Mouse (Mus musculus) stomach, embryonic 14.5 days (tissue): Measurements from ENCODE around the gene Rnf115. TPM values are rescaled to one million over a fixed set of nuclear protein-coding genes. Genes with fewer than 3 reads are reported as not detected.
"Not testable (repeated sequence)": the region's sequence is repeated elsewhere in the genome, so short reads cannot be mapped to it uniquely, and the experiment has no call there.

Experiments used
- ATAC-seq: fragments of 200-750 bp; cut with Nextera tagmentation; 2 replicates; pipeline ENCODE4 v1.8.0; 2017; ENCODE audit warnings: low read depth, moderate TSS enrichment; ENCODE audit not compliant: insufficient number of reproducible peaks, insufficient read depth, low FRiP score
- H3K27ac ChIP-seq: fragments of 300-500 bp; sonication (generic); 2 replicates; pipeline ENCODE4 v1.5.1; 2014; ENCODE audit warnings: mild to moderate bottlenecking, low read length, moderate library complexity, mixed read lengths
- H3K27me3 ChIP-seq: fragments of 300-500 bp; sonication (generic); 2 replicates; pipeline ENCODE4 v1.6.1; 2014; ENCODE audit warnings: low read length, control low read depth, mixed read lengths; ENCODE audit not compliant: control insufficient read depth, insufficient read depth
- H3K36me3 ChIP-seq: fragments of 300-500 bp; sonication (generic); 2 replicates; pipeline ENCODE4 v1.6.1; 2014; ENCODE audit warnings: mild to moderate bottlenecking, control low read depth, low read length, moderate library complexity, mixed read lengths; ENCODE audit not compliant: control insufficient read depth, insufficient read depth
- H3K4me1 ChIP-seq: fragments of 300-500 bp; sonication (generic); 2 replicates; pipeline ENCODE4 v1.6.1; 2014; ENCODE audit warnings: low read length, control low read depth, mixed read lengths; ENCODE audit not compliant: control insufficient read depth, insufficient read depth
- H3K4me2 ChIP-seq: fragments of 300-500 bp; sonication (generic); replicated peaks from 2 replicates; pipeline ENCODE4 v1.6.1; 2014; ENCODE audit warnings: low read depth, low read length, control low read depth
- H3K4me3 ChIP-seq: fragments of 300-500 bp; sonication (generic); 2 replicates; pipeline ENCODE4 v1.5.1; 2014; ENCODE audit warnings: low read depth, low read length, control low read depth
- H3K9ac ChIP-seq: fragments of 300-500 bp; sonication (generic); replicated peaks from 2 replicates; pipeline ENCODE4 v1.6.1; 2014; ENCODE audit warnings: low read depth, mild to moderate bottlenecking, control low read depth, low read length, moderate library complexity, mixed read lengths
- H3K9me3 ChIP-seq: fragments of 300-500 bp; sonication (generic); 2 replicates; pipeline ENCODE4 v1.6.1; 2016; ENCODE audit warnings: low read depth, low read length, control low read depth; ENCODE audit not compliant: control insufficient read depth
- WGBS: fragments of 180-500 bp; shearing (Covaris S2); extraction: QIAGEN DNeasy Blood & Tissue Kit; methylation state at CpG from one replicate; pipeline ENCODE4 v1.1.7; 2014; 5-methylcytosine and 5-hydroxymethylcytosine counted together
- polyA plus RNA-seq: library from polyadenylated mRNA; unstranded; fragments of >200 nt; fragmentation: Nextera tagmentation; extraction: Ambion mirVana; gene quantifications from 2 replicates; pipeline ENCODE4 v1.2.1, GENCODE M21; 2014

The Rnf115 gene
- polyA plus RNA-seq, 1 experiment from 2014 or later: 42.1 TPM

GRCm38 (mm10) chr3:96737995-96738394, 10.5 kb downstream of the Rnf115 start:
- Histone ChIP-seq H3K4me2 (no peak overlapping the region), H3K27ac (no peak overlapping the region), H3K4me3 (no peak overlapping the region), H3K4me1 (no peaks in the 10 kb centered on the region), H3K9me3 (no peaks in the 10 kb centered on the region), H3K36me3 (no peaks in the 10 kb centered on the region), H3K9ac (no peak overlapping the region), H3K27me3 (no peaks in the 10 kb centered on the region)
- no peak for ATAC-seq
- 91% methylated on average over 1 of the region's 1 CpGs for WGBS

GRCm38 (mm10) chr3:96740279-96740678, 12.8 kb downstream of the Rnf115 start:
- not testable (repeated sequence) for H3K9me3 ChIP-seq, ATAC-seq, H3K4me2 ChIP-seq, H3K4me3 ChIP-seq, H3K9ac ChIP-seq, H3K36me3 ChIP-seq, H3K27me3 ChIP-seq, H3K27ac ChIP-seq, H3K4me1 ChIP-seq

GRCm38 (mm10) chr3:96744348-96744747, 16.9 kb downstream of the Rnf115 start:
- no peaks in the 10 kb centered on the region for H3K27me3 ChIP-seq
- no peak overlapping the region for H3K4me2 ChIP-seq
- no peak overlapping the region for H3K27ac ChIP-seq
- WGBS: 94% methylated on average over 3 of the region's 3 CpGs
- H3K4me1 ChIP-seq: no peaks in the 10 kb centered on the region
- no peak overlapping the region for H3K9ac ChIP-seq
- no peak overlapping the region for H3K4me3 ChIP-seq
- ATAC-seq: no peak
- H3K9me3 ChIP-seq: no peaks in the 10 kb centered on the region
- no peaks in the 10 kb centered on the region for H3K36me3 ChIP-seq

- 52% methylated on average over 1 of the region's 1 CpGs for WGBS
- no peak for ATAC-seq
- H3K36me3 ChIP-seq: no peaks in the 10 kb centered on the region
- H3K4me2 ChIP-seq: no peak overlapping the region
- no peak overlapping the region for H3K9ac ChIP-seq
- H3K9me3 ChIP-seq: no peaks in the 10 kb centered on the region
- H3K4me1 ChIP-seq: no peaks in the 10 kb centered on the region
- no peak overlapping the region for H3K4me3 ChIP-seq
- no peaks in the 10 kb centered on the region for H3K27me3 ChIP-seq
- H3K27ac ChIP-seq: no peak overlapping the region
Measured at GRCm38 (mm10) chr3:96746829-96747228, 19.4 kb downstream of the Rnf115 start.

GRCm38 (mm10) chr3:96755935-96756334, 28.5 kb downstream of the Rnf115 start:
- Histone ChIP-seq H3K9ac (no peak overlapping the region), H3K9me3 (no peaks in the 10 kb centered on the region), H3K4me2 (no peak overlapping the region), H3K36me3 (no peaks in the 10 kb centered on the region), H3K4me1 (no peaks in the 10 kb centered on the region), H3K27me3 (no peaks in the 10 kb centered on the region), H3K27ac (no peak overlapping the region), H3K4me3 (no peak overlapping the region)
- WGBS: 86% methylated on average over 1 of the region's 1 CpGs
- no peak for ATAC-seq

- Histone ChIP-seq H3K4me2 (no peak overlapping the region), H3K9me3 (no peaks in the 10 kb centered on the region), H3K4me3 (no peak overlapping the region), H3K36me3 (no peaks in the 10 kb centered on the region), H3K27me3 (no peaks in the 10 kb centered on the region), H3K4me1 (no peaks in the 10 kb centered on the region), H3K9ac (no peak overlapping the region), H3K27ac (no peak overlapping the region)
- WGBS: 71% methylated on average over 7 of the region's 7 CpGs
- ATAC-seq: no peak
Measured at GRCm38 (mm10) chr3:96757691-96758090, 30.2 kb downstream of the Rnf115 start.

GRCm38 (mm10) chr3:96759695-96760094, 32.2 kb downstream of the Rnf115 start:
- Histone ChIP-seq H3K4me1 (no peaks in the 10 kb centered on the region), H3K27ac (no peak overlapping the region), H3K36me3 (no peaks in the 10 kb centered on the region), H3K9me3 (no peaks in the 10 kb centered on the region), H3K4me3 (no peak overlapping the region), H3K4me2 (no peak overlapping the region), H3K9ac (no peak overlapping the region), H3K27me3 (no peaks in the 10 kb centered on the region)
- 90% methylated on average over 4 of the region's 4 CpGs for WGBS
- ATAC-seq: no peak

GRCm38 (mm10) chr3:96764528-96764927, 37.1 kb downstream of the Rnf115 start:
- H3K4me1 ChIP-seq: no peaks in the 10 kb centered on the region
- no peak overlapping the region for H3K27ac ChIP-seq
- WGBS: 95% methylated on average over 1 of the region's 1 CpGs
- no peak for ATAC-seq
- H3K9me3 ChIP-seq: no peaks in the 10 kb centered on the region
- H3K27me3 ChIP-seq: no peaks in the 10 kb centered on the region
- no peak overlapping the region for H3K9ac ChIP-seq
- H3K4me2 ChIP-seq: no peak overlapping the region
- H3K36me3 ChIP-seq: no peaks in the 10 kb centered on the region; the same call in 1 of the 2 replicates
- no peak overlapping the region for H3K4me3 ChIP-seq

- H3K4me3 ChIP-seq: no peak overlapping the region
- H3K36me3 ChIP-seq: no peaks in the 10 kb centered on the region; the same call in 1 of the 2 replicates
- WGBS: 88% methylated on average over 5 of the region's 5 CpGs
- no peaks in the 10 kb centered on the region for H3K4me1 ChIP-seq
- no peak for ATAC-seq
- H3K4me2 ChIP-seq: no peak overlapping the region
- H3K9me3 ChIP-seq: no peaks in the 10 kb centered on the region
- no peak overlapping the region for H3K9ac ChIP-seq
- no peak overlapping the region for H3K27ac ChIP-seq
- no peaks in the 10 kb centered on the region for H3K27me3 ChIP-seq
Measured at GRCm38 (mm10) chr3:96769971-96770370, 42.5 kb downstream of the Rnf115 start.
